Mouse (Mus musculus): ENCODE measurements at regions not wholly inside any gene's neighbourhood (a gene's known extent, or its start where the extent isn't known, plus 50 kb on each side); places are given as distances from the start of the nearest gene placed in this dataset.

DNA sequence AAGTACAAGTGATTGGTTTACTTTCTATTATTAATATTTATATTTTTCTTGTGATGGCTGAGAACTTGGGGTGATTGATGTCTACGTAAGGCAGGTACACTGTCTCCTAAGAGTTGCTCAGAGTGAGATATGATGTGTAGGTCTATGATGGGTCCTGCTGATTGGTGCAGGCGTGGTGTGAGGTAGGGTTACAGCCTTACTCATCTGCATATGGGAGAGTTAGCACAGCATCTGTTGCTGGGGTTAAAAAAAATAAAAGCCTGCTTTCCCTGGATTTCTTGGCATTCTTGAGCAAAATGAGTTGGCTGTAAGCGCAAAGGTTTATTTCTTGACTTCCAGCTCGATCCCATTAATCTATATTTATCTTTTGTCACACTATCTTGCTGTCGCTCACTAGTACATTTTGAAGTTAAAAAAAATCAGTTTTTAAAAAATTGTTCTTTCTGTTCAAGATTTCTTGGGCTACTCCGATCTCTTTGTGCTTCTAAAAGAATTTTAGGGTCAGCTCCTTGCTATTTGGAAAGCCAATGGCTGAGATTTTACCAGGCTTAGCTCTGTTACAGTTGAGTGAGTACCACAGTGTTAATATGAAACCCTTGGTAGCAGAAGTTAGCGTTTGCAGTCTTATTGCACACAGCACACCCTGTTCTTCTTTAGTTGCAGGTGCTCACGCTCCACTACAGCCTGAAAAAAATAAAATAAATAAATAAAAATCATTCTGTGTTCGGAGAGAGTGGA is 482.0 kb downstream of the Plekhb2 start:
- H3K4me2 ChIP-seq = no peak overlapping the region
- no peak overlapping the region for H3K9ac ChIP-seq (ENCODE audit: low read depth, low read length)
- H3K27ac ChIP-seq (ENCODE audit: low read depth, low read length) = no peak overlapping the region
- 83% methylated on average over 9 of the region's 9 CpGs for WGBS
- no peaks in the 10 kb centered on the region for H3K27me3 ChIP-seq (replicated peaks; ENCODE audit: control insufficient read depth, insufficient read depth, low read length)
- no peak for ATAC-seq (replicated peaks; ENCODE audit: low FRiP score)
- no peaks in the 10 kb centered on the region for H3K36me3 ChIP-seq (ENCODE audit: control insufficient read depth, insufficient read depth, low read length)
- H3K4me3 ChIP-seq (ENCODE audit: low read depth, low read length) = no peak overlapping the region
- H3K4me1 ChIP-seq (replicated peaks; ENCODE audit: control insufficient read depth, insufficient read depth, low read length) = no peaks in the 10 kb centered on the region
- no peak for DNase-seq (ENCODE audit: low spot score)
- H3K9me3 ChIP-seq (ENCODE audit: control insufficient read depth, low read length) = no peaks in the 10 kb centered on the region

- Histone ChIP-seq H3K9me3 (ENCODE audit: control insufficient read depth, low read length) (no peaks in the 10 kb centered on the region), H3K27ac (ENCODE audit: low read depth, low read length) (no peak overlapping the region), H3K27me3 (replicated peaks; ENCODE audit: control insufficient read depth, insufficient read depth, low read length) (no peaks in the 10 kb centered on the region), H3K9ac (ENCODE audit: low read depth, low read length) (no peak overlapping the region), H3K4me2 (no peak overlapping the region), H3K36me3 (ENCODE audit: control insufficient read depth, insufficient read depth, low read length) (no peaks in the 10 kb centered on the region), H3K4me1 (replicated peaks; ENCODE audit: control insufficient read depth, insufficient read depth, low read length) (no peaks in the 10 kb centered on the region), H3K4me3 (ENCODE audit: low read depth, low read length) (no peak overlapping the region)
- WGBS = 94% methylated on average over 2 of the region's 2 CpGs
- no peak for ATAC-seq (replicated peaks; ENCODE audit: low FRiP score)
- no peak for DNase-seq (ENCODE audit: low spot score)
Measured at GRCm38 (mm10) chr1:35332340-35332684, 482.5 kb downstream of the Plekhb2 start.

GRCm38 (mm10) chr1:35337647-35338046 is 487.9 kb downstream of the Plekhb2 start:
- ATAC-seq (replicated peaks; ENCODE audit: low FRiP score) (no peak), DNase-seq (ENCODE audit: low spot score) (no peak)
- H3K27ac ChIP-seq (ENCODE audit: low read depth, low read length) = no peak overlapping the region
- no peaks in the 10 kb centered on the region for H3K27me3 ChIP-seq (replicated peaks; ENCODE audit: control insufficient read depth, insufficient read depth, low read length)
- H3K9me3 ChIP-seq (ENCODE audit: control insufficient read depth, low read length) = no peaks in the 10 kb centered on the region
- no peak overlapping the region for H3K9ac ChIP-seq (ENCODE audit: low read depth, low read length)
- WGBS = 71% methylated on average over 3 of the region's 3 CpGs
- no peak overlapping the region for H3K4me2 ChIP-seq
- no peak overlapping the region for H3K4me3 ChIP-seq (ENCODE audit: low read depth, low read length)
- no peaks in the 10 kb centered on the region for H3K4me1 ChIP-seq (replicated peaks; ENCODE audit: control insufficient read depth, insufficient read depth, low read length)
- no peaks in the 10 kb centered on the region for H3K36me3 ChIP-seq (ENCODE audit: control insufficient read depth, insufficient read depth, low read length)

DNA sequence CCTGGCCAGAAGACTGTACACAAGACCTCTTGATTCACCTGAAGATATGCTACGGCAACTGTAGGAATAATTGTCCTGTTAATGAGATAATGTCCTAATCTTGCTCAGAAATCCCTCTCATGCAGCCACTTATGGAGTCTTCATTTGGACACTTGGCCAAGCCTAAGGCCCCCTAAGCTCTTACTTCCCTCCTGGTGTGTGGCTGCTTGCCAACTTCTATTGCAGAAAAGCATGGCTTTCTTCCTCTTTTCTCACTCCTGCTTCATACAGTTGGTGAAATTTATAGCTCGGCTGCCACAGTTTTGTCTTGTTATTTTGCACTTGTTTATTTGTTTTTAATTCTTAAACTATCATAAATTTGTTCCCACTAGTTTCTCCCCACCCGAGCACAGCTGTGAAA is 488.4 kb downstream of the Plekhb2 start:
- 60% methylated on average over 3 of the region's 3 CpGs for WGBS
- Histone ChIP-seq H3K36me3 (ENCODE audit: control insufficient read depth, insufficient read depth, low read length) (no peaks in the 10 kb centered on the region), H3K4me3 (ENCODE audit: low read depth, low read length) (no peak overlapping the region), H3K27ac (ENCODE audit: low read depth, low read length) (no peak overlapping the region), H3K9me3 (ENCODE audit: control insufficient read depth, low read length) (no peaks in the 10 kb centered on the region), H3K4me2 (no peak overlapping the region), H3K27me3 (replicated peaks; ENCODE audit: control insufficient read depth, insufficient read depth, low read length) (no peaks in the 10 kb centered on the region), H3K9ac (ENCODE audit: low read depth, low read length) (no peak overlapping the region), H3K4me1 (replicated peaks; ENCODE audit: control insufficient read depth, insufficient read depth, low read length) (no peaks in the 10 kb centered on the region)
- DNase-seq (ENCODE audit: low spot score) (no peak), ATAC-seq (replicated peaks; ENCODE audit: low FRiP score) (no peak)

GRCm38 (mm10) chr1:35344539-35344938 is 494.8 kb downstream of the Plekhb2 start:
- DNase-seq (ENCODE audit: low spot score) = no peak
- ATAC-seq (replicated peaks; ENCODE audit: low FRiP score) = no peak
- Histone ChIP-seq H3K9me3 (ENCODE audit: control insufficient read depth, low read length) (no peaks in the 10 kb centered on the region), H3K27me3 (replicated peaks; ENCODE audit: control insufficient read depth, insufficient read depth, low read length) (no peaks in the 10 kb centered on the region), H3K4me2 (no peak overlapping the region), H3K36me3 (ENCODE audit: control insufficient read depth, insufficient read depth, low read length) (no peaks in the 10 kb centered on the region; the same call in 1 of the 2 replicates), H3K4me1 (replicated peaks; ENCODE audit: control insufficient read depth, insufficient read depth, low read length) (no peaks in the 10 kb centered on the region), H3K27ac (ENCODE audit: low read depth, low read length) (no peak overlapping the region), H3K9ac (ENCODE audit: low read depth, low read length) (no peak overlapping the region), H3K4me3 (ENCODE audit: low read depth, low read length) (no peak overlapping the region)
- 36% methylated on average over 1 of the region's 1 CpGs for WGBS

- no peak overlapping the region for H3K4me3 ChIP-seq (ENCODE audit: low read depth, low read length)
- no peak overlapping the region for H3K9ac ChIP-seq (ENCODE audit: low read depth, low read length)
- H3K36me3 ChIP-seq (ENCODE audit: control insufficient read depth, insufficient read depth, low read length) = no peaks in the 10 kb centered on the region; the same call in 1 of the 2 replicates
- H3K27me3 ChIP-seq (replicated peaks; ENCODE audit: control insufficient read depth, insufficient read depth, low read length) = no peaks in the 10 kb centered on the region
- no peaks in the 10 kb centered on the region for H3K4me1 ChIP-seq (replicated peaks; ENCODE audit: control insufficient read depth, insufficient read depth, low read length)
- 72% methylated on average over 4 of the region's 4 CpGs for whole genome bisulfite sequencing
- no peak overlapping the region for H3K4me2 ChIP-seq
- no peak overlapping the region for H3K27ac ChIP-seq (ENCODE audit: low read depth, low read length)
- no peak for ATAC-seq (replicated peaks; ENCODE audit: low FRiP score)
- no peak for DNase-seq (ENCODE audit: low spot score)
- H3K9me3 ChIP-seq (ENCODE audit: control insufficient read depth, low read length) = no peaks in the 10 kb centered on the region
Measured at GRCm38 (mm10) chr1:35348294-35348693, 498.5 kb downstream of the Plekhb2 start.

GRCm38 (mm10) chr1:35358981-35359380 is 509.2 kb downstream of the Plekhb2 start:
- no peak for ATAC-seq (replicated peaks; ENCODE audit: low FRiP score)
- H3K4me2 ChIP-seq = no peak overlapping the region
- H3K4me3 ChIP-seq (ENCODE audit: low read depth, low read length) = no peak overlapping the region
- no peaks in the 10 kb centered on the region for H3K9me3 ChIP-seq (ENCODE audit: control insufficient read depth, low read length)
- H3K27me3 ChIP-seq (replicated peaks; ENCODE audit: control insufficient read depth, insufficient read depth, low read length) = no peaks in the 10 kb centered on the region
- no peaks in the 10 kb centered on the region for H3K36me3 ChIP-seq (ENCODE audit: control insufficient read depth, insufficient read depth, low read length)
- 56% methylated on average over 5 of the region's 5 CpGs for WGBS
- no peak for DNase-seq (ENCODE audit: low spot score)
- H3K9ac ChIP-seq (ENCODE audit: low read depth, low read length) = no peak overlapping the region
- no peak overlapping the region for H3K27ac ChIP-seq (ENCODE audit: low read depth, low read length)
- no peaks in the 10 kb centered on the region for H3K4me1 ChIP-seq (replicated peaks; ENCODE audit: control insufficient read depth, insufficient read depth, low read length)

- Histone ChIP-seq H3K4me3 (ENCODE audit: low read depth, low read length) (no peak overlapping the region), H3K4me1 (replicated peaks; ENCODE audit: control insufficient read depth, insufficient read depth, low read length) (no peaks in the 10 kb centered on the region), H3K4me2 (no peak overlapping the region)
Measured at GRCm38 (mm10) chr1:35361465-35361864, 511.7 kb downstream of the Plekhb2 start.

DNA sequence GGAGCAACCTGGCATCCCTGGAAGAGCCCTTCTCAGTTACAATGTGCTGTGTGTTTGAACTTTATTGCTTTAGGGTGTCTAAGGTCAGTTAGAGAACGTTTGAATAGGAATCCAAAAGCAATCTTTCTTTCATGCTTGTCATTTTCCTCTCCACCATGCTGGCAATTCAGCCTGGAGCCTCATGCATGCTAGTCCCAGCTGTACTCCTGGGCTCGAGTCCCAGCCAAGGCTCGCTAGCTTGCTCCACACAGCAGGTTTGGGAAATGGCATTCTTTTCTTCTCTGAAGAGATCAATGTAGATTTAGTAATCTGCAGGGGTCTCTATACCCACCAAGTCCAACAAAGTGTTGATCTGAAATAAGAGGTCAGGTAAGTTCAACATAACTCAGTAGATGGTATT is 513.1 kb downstream of the Plekhb2 start:
- Histone ChIP-seq H3K4me1 (replicated peaks; ENCODE audit: control insufficient read depth, insufficient read depth, low read length) (no peaks in the 10 kb centered on the region), H3K9me3 (ENCODE audit: control insufficient read depth, low read length) (no peaks in the 10 kb centered on the region), H3K27ac (ENCODE audit: low read depth, low read length) (no peak overlapping the region), H3K27me3 (replicated peaks; ENCODE audit: control insufficient read depth, insufficient read depth, low read length) (no peaks in the 10 kb centered on the region), H3K4me2 (no peak overlapping the region), H3K4me3 (ENCODE audit: low read depth, low read length) (no peak overlapping the region), H3K36me3 (ENCODE audit: control insufficient read depth, insufficient read depth, low read length) (no peaks in the 10 kb centered on the region), H3K9ac (ENCODE audit: low read depth, low read length) (no peak overlapping the region)
- ATAC-seq (replicated peaks; ENCODE audit: low FRiP score) (no peak), DNase-seq (ENCODE audit: low spot score) (no peak)
- 67% methylated on average over 3 of the region's 3 CpGs for WGBS

More at GRCm38 (mm10) chr1:35361465-35361864, 511.7 kb downstream of the Plekhb2 start:
- 80% methylated on average over 3 of the region's 3 CpGs for WGBS
- no peaks in the 10 kb centered on the region for H3K9me3 ChIP-seq (ENCODE audit: control insufficient read depth, low read length)
- no peaks in the 10 kb centered on the region for H3K27me3 ChIP-seq (replicated peaks; ENCODE audit: control insufficient read depth, insufficient read depth, low read length)
- ATAC-seq (replicated peaks; ENCODE audit: low FRiP score) = no peak
- H3K27ac ChIP-seq (ENCODE audit: low read depth, low read length) = no peak overlapping the region
- H3K36me3 ChIP-seq (ENCODE audit: control insufficient read depth, insufficient read depth, low read length) = no peaks in the 10 kb centered on the region
- no peak for DNase-seq (ENCODE audit: low spot score)
- H3K9ac ChIP-seq (ENCODE audit: low read depth, low read length) = no peak overlapping the region
